Mouse (Mus musculus): ENCODE data around the gene Tmem50b. TPM values are rescaled to one million over a fixed set of nuclear protein-coding genes. Genes with fewer than 3 reads are reported as not detected.

The Tmem50b gene
- polyA plus RNA-seq, 1 experiment from 2014 or later = 47.7 TPM

GRCm38 (mm10) chr16:91595076-91595475, 2.5 kb downstream of the Tmem50b start:
- Histone ChIP-seq H3K4me1 (ENCODE audit: insufficient read depth, low read length) (peaks cover 37% of the 10 kb centered on the region), H3K4me2 (replicated peaks; ENCODE audit: low read depth, low read length) (no peak overlapping the region), H3K27ac (ENCODE audit: low read length) (no peak overlapping the region), H3K9me3 (ENCODE audit: low read length) (no peaks in the 10 kb centered on the region), H3K9ac (replicated peaks; ENCODE audit: low read length) (no peak overlapping the region), H3K27me3 (ENCODE audit: insufficient read depth, low read length) (peaks cover 9% of the 10 kb centered on the region), H3K36me3 (ENCODE audit: insufficient read depth, low read length) (no peaks in the 10 kb centered on the region), H3K4me3 (ENCODE audit: low read length) (no peak overlapping the region)
- ATAC-seq (ENCODE audit: low FRiP score, low TSS enrichment) = no peak
- 77% methylated on average over 6 of the region's 6 CpGs for WGBS

- Histone ChIP-seq H3K27me3 (ENCODE audit: insufficient read depth, low read length) (peaks cover 1% of the 10 kb centered on the region; the same call in 1 of the 2 replicates), H3K9me3 (ENCODE audit: low read length) (no peaks in the 10 kb centered on the region), H3K4me2 (replicated peaks; ENCODE audit: low read depth, low read length) (no peak overlapping the region), H3K4me1 (ENCODE audit: insufficient read depth, low read length) (peaks cover 37% of the 10 kb centered on the region), H3K4me3 (ENCODE audit: low read length) (no peak overlapping the region), H3K36me3 (ENCODE audit: insufficient read depth, low read length) (no peaks in the 10 kb centered on the region), H3K9ac (replicated peaks; ENCODE audit: low read length) (no peak overlapping the region), H3K27ac (ENCODE audit: low read length) (no peak overlapping the region)
- 37% methylated on average over 3 of the region's 3 CpGs for WGBS
- ATAC-seq (ENCODE audit: low FRiP score, low TSS enrichment) = no peak
Observed at GRCm38 (mm10) chr16:91593262-91593661, 4.3 kb downstream of the Tmem50b start.

- Histone ChIP-seq H3K4me2 (replicated peaks; ENCODE audit: low read depth, low read length) (no peak overlapping the region), H3K9ac (replicated peaks; ENCODE audit: low read length) (no peak overlapping the region), H3K9me3 (ENCODE audit: low read length) (no peaks in the 10 kb centered on the region), H3K4me1 (ENCODE audit: insufficient read depth, low read length) (peaks cover 37% of the 10 kb centered on the region), H3K4me3 (ENCODE audit: low read length) (no peak overlapping the region), H3K27ac (ENCODE audit: low read length) (no peak overlapping the region), H3K27me3 (ENCODE audit: insufficient read depth, low read length) (no peaks in the 10 kb centered on the region), H3K36me3 (ENCODE audit: insufficient read depth, low read length) (no peaks in the 10 kb centered on the region)
- ATAC-seq (ENCODE audit: low FRiP score, low TSS enrichment) = peak; percentile 25; the same call in 1 of the 2 replicates
- 39% methylated on average over 8 of the region's 8 CpGs for WGBS
Observed at GRCm38 (mm10) chr16:91592162-91592561, 5.4 kb downstream of the Tmem50b start.

- no peak overlapping the region for H3K9ac ChIP-seq (replicated peaks; ENCODE audit: low read length)
- 80% methylated on average over 3 of the region's 3 CpGs for WGBS
- H3K36me3 ChIP-seq (ENCODE audit: insufficient read depth, low read length) = 0 out of 2 replicates have a peak, but pooled peaks cover 5% of the 10 kb centered on the region
- H3K4me2 ChIP-seq (replicated peaks; ENCODE audit: low read depth, low read length) = no peak overlapping the region
- H3K4me3 ChIP-seq (ENCODE audit: low read length) = no peak overlapping the region
- H3K4me1 ChIP-seq (ENCODE audit: insufficient read depth, low read length) = peaks cover 24% of the 10 kb centered on the region
- H3K9me3 ChIP-seq (ENCODE audit: low read length) = no peaks in the 10 kb centered on the region
- no peak overlapping the region for H3K27ac ChIP-seq (ENCODE audit: low read length)
- no peaks in the 10 kb centered on the region for H3K27me3 ChIP-seq (ENCODE audit: insufficient read depth, low read length)
- no peak for ATAC-seq (ENCODE audit: low FRiP score, low TSS enrichment)
Observed at GRCm38 (mm10) chr16:91588703-91589102, 8.9 kb downstream of the Tmem50b start.

- H3K36me3 ChIP-seq (ENCODE audit: insufficient read depth, low read length) = 0 out of 2 replicates have a peak, but pooled peaks cover 5% of the 10 kb centered on the region
- H3K27me3 ChIP-seq (ENCODE audit: insufficient read depth, low read length) = no peaks in the 10 kb centered on the region
- no peak overlapping the region for H3K4me3 ChIP-seq (ENCODE audit: low read length)
- WGBS = 74% methylated on average over 6 of the region's 6 CpGs
- ATAC-seq (ENCODE audit: low FRiP score, low TSS enrichment) = no peak
- H3K9me3 ChIP-seq (ENCODE audit: low read length) = no peaks in the 10 kb centered on the region
- no peak overlapping the region for H3K9ac ChIP-seq (replicated peaks; ENCODE audit: low read length)
- H3K27ac ChIP-seq (ENCODE audit: low read length) = no peak overlapping the region
- H3K4me2 ChIP-seq (replicated peaks; ENCODE audit: low read depth, low read length) = no peak overlapping the region
- peaks cover 16% of the 10 kb centered on the region for H3K4me1 ChIP-seq (ENCODE audit: insufficient read depth, low read length)
Observed at GRCm38 (mm10) chr16:91587730-91588453, 9.7 kb downstream of the Tmem50b start.

GRCm38 (mm10) chr16:91586244-91586643, 11.4 kb downstream of the Tmem50b start:
- Histone ChIP-seq H3K4me2 (replicated peaks; ENCODE audit: low read depth, low read length) (no peak overlapping the region), H3K4me3 (ENCODE audit: low read length) (no peak overlapping the region), H3K27ac (ENCODE audit: low read length) (no peak overlapping the region; the same call in 1 of the 2 replicates), H3K27me3 (ENCODE audit: insufficient read depth, low read length) (no peaks in the 10 kb centered on the region), H3K4me1 (ENCODE audit: insufficient read depth, low read length) (0 out of 2 replicates have a peak, but pooled peaks cover 4% of the 10 kb centered on the region), H3K36me3 (ENCODE audit: insufficient read depth, low read length) (0 out of 2 replicates have a peak, but pooled peaks cover 5% of the 10 kb centered on the region), H3K9ac (replicated peaks; ENCODE audit: low read length) (no peak overlapping the region), H3K9me3 (ENCODE audit: low read length) (no peaks in the 10 kb centered on the region)
- ATAC-seq (ENCODE audit: low FRiP score, low TSS enrichment) = no peak
- 91% methylated on average over 6 of the region's 6 CpGs for WGBS

- H3K4me3 ChIP-seq (ENCODE audit: low read length) = no peak overlapping the region
- 76% methylated on average over 5 of the region's 5 CpGs for WGBS
- 0 out of 2 replicates have a peak, but pooled peaks cover 5% of the 10 kb centered on the region for H3K36me3 ChIP-seq (ENCODE audit: insufficient read depth, low read length)
- no peaks in the 10 kb centered on the region for H3K9me3 ChIP-seq (ENCODE audit: low read length)
- H3K4me2 ChIP-seq (replicated peaks; ENCODE audit: low read depth, low read length) = no peak overlapping the region
- no peak overlapping the region; the same call in 1 of the 2 replicates for H3K27ac ChIP-seq (ENCODE audit: low read length)
- no peak overlapping the region for H3K9ac ChIP-seq (replicated peaks; ENCODE audit: low read length)
- peak; percentile 66 for ATAC-seq (ENCODE audit: low FRiP score, low TSS enrichment)
- no peaks in the 10 kb centered on the region for H3K4me1 ChIP-seq (ENCODE audit: insufficient read depth, low read length)
- no peaks in the 10 kb centered on the region for H3K27me3 ChIP-seq (ENCODE audit: insufficient read depth, low read length)
Observed at GRCm38 (mm10) chr16:91585617-91586016, 12.0 kb downstream of the Tmem50b start.

- Histone ChIP-seq H3K9me3 (ENCODE audit: low read length) (no peaks in the 10 kb centered on the region), H3K9ac (replicated peaks; ENCODE audit: low read length) (no peak overlapping the region), H3K27ac (ENCODE audit: low read length) (no peak overlapping the region), H3K4me2 (replicated peaks; ENCODE audit: low read depth, low read length) (no peak overlapping the region), H3K4me1 (ENCODE audit: insufficient read depth, low read length) (no peaks in the 10 kb centered on the region), H3K36me3 (ENCODE audit: insufficient read depth, low read length) (0 out of 2 replicates have a peak, but pooled peaks cover 5% of the 10 kb centered on the region), H3K27me3 (ENCODE audit: insufficient read depth, low read length) (no peaks in the 10 kb centered on the region), H3K4me3 (ENCODE audit: low read length) (no peak overlapping the region)
- no peak for ATAC-seq (ENCODE audit: low FRiP score, low TSS enrichment)
- WGBS = 78% methylated on average over 2 of the region's 2 CpGs
Observed at GRCm38 (mm10) chr16:91582307-91582706, 15.3 kb downstream of the Tmem50b start.

- H3K27me3 ChIP-seq (ENCODE audit: insufficient read depth, low read length) = no peaks in the 10 kb centered on the region
- no peaks in the 10 kb centered on the region for H3K4me1 ChIP-seq (ENCODE audit: insufficient read depth, low read length)
- no peak for ATAC-seq (ENCODE audit: low FRiP score, low TSS enrichment)
- 65% methylated on average over 14 of the region's 14 CpGs for WGBS
- 0 out of 2 replicates have a peak, but pooled peaks cover 3% of the 10 kb centered on the region for H3K36me3 ChIP-seq (ENCODE audit: insufficient read depth, low read length)
- H3K27ac ChIP-seq (ENCODE audit: low read length) = no peak overlapping the region
- H3K9ac ChIP-seq (replicated peaks; ENCODE audit: low read length) = no peak overlapping the region
- H3K9me3 ChIP-seq (ENCODE audit: low read length) = no peaks in the 10 kb centered on the region
- H3K4me3 ChIP-seq (ENCODE audit: low read length) = no peak overlapping the region
- H3K4me2 ChIP-seq (replicated peaks; ENCODE audit: low read depth, low read length) = no peak overlapping the region
Observed at GRCm38 (mm10) chr16:91578980-91579720, 18.4 kb downstream of the Tmem50b start.

GRCm38 (mm10) chr16:91575151-91575550, 22.4 kb downstream of the Tmem50b start:
- H3K9me3 ChIP-seq (ENCODE audit: low read length) = no peaks in the 10 kb centered on the region
- no peak overlapping the region for H3K9ac ChIP-seq (replicated peaks; ENCODE audit: low read length)
- no peak for ATAC-seq (ENCODE audit: low FRiP score, low TSS enrichment)
- WGBS = 70% methylated on average over 13 of the region's 13 CpGs
- H3K4me2 ChIP-seq (replicated peaks; ENCODE audit: low read depth, low read length) = no peak overlapping the region
- no peaks in the 10 kb centered on the region for H3K27me3 ChIP-seq (ENCODE audit: insufficient read depth, low read length)
- H3K36me3 ChIP-seq (ENCODE audit: insufficient read depth, low read length) = no peaks in the 10 kb centered on the region
- no peak overlapping the region for H3K27ac ChIP-seq (ENCODE audit: low read length)
- H3K4me3 ChIP-seq (ENCODE audit: low read length) = no peak overlapping the region
- H3K4me1 ChIP-seq (ENCODE audit: insufficient read depth, low read length) = no peaks in the 10 kb centered on the region
